Mouse (Mus musculus) testis, postnatal 14 days (tissue): ENCODE data around the gene Adprm.
"Not testable (repeated sequence)": the region's sequence is repeated elsewhere in the genome, so short reads cannot be mapped to it uniquely, and the experiment has no call there.

Source experiments
- DNase-seq: peaks from one replicate; pipeline ENCODE4 v3.0.0; 2021; ENCODE audit warnings: low spot score

Gene Adprm

GRCm38 (mm10) chr11:67052321-67052952, at the start of gene Adprm, which contains the start of gene Sco1:
Adprm (minus strand) TSS chr11:67052594.
Sco1 (plus strand) TSS chr11:67052670.
- peak; percentile 88 for DNase-seq

GRCm38 (mm10) chr11:67101713-67102112, 49.3 kb upstream of the Adprm start:
- no peak for DNase-seq

- no peak for DNase-seq
Measured at GRCm38 (mm10) chr11:67100169-67100568, 47.8 kb upstream of the Adprm start.

GRCm38 (mm10) chr11:67099241-67099640, 46.8 kb upstream of the Adprm start:
- no peak for DNase-seq

GRCm38 (mm10) chr11:67098427-67098826, 46.0 kb upstream of the Adprm start:
- no peak for DNase-seq

- no peak for DNase-seq
Measured at GRCm38 (mm10) chr11:67097709-67098108, 45.3 kb upstream of the Adprm start.

GRCm38 (mm10) chr11:67094470-67094869, 42.1 kb upstream of the Adprm start:
- no peak for DNase-seq

- no peak for DNase-seq
Measured at GRCm38 (mm10) chr11:67093652-67094051, 41.3 kb upstream of the Adprm start.

- no peak for DNase-seq
Measured at GRCm38 (mm10) chr11:67093201-67093600, 40.8 kb upstream of the Adprm start.

- not testable (repeated sequence) for DNase-seq
Measured at GRCm38 (mm10) chr11:67092354-67092753, 40.0 kb upstream of the Adprm start.

GRCm38 (mm10) chr11:67087225-67087624, 34.8 kb upstream of the Adprm start:
- DNase-seq: no peak

- DNase-seq: no peak
Measured at GRCm38 (mm10) chr11:67086467-67087164, 34.2 kb upstream of the Adprm start.

GRCm38 (mm10) chr11:67085489-67085888, 33.1 kb upstream of the Adprm start:
- DNase-seq: peak; percentile 62

GRCm38 (mm10) chr11:67083712-67084340, 31.4 kb upstream of the Adprm start:
- DNase-seq: no peak

GRCm38 (mm10) chr11:67083239-67083638, 30.8 kb upstream of the Adprm start:
- no peak for DNase-seq

- DNase-seq: no peak
Measured at GRCm38 (mm10) chr11:67082793-67083192, 30.4 kb upstream of the Adprm start.

- DNase-seq: no peak
Measured at GRCm38 (mm10) chr11:67082188-67082587, 29.8 kb upstream of the Adprm start.

GRCm38 (mm10) chr11:67081125-67081649, 28.8 kb upstream of the Adprm start:
- peak; percentile 73 for DNase-seq

GRCm38 (mm10) chr11:67080168-67080567, 27.8 kb upstream of the Adprm start:
- DNase-seq: no peak

GRCm38 (mm10) chr11:67079740-67080139, 27.3 kb upstream of the Adprm start:
- DNase-seq: no peak

GRCm38 (mm10) chr11:67078888-67079287, 26.5 kb upstream of the Adprm start:
- no peak for DNase-seq

GRCm38 (mm10) chr11:67078000-67078399, 25.6 kb upstream of the Adprm start, which contains the start of gene Myh3:
Myh3 (plus strand) TSS chr11:67078300.
- DNase-seq: no peak

- DNase-seq: no peak
Measured at GRCm38 (mm10) chr11:67077435-67077834, 25.0 kb upstream of the Adprm start.
